Mouse (Mus musculus): ENCODE measurements around the gene Tmem89. TPM values are rescaled to one million over a fixed set of nuclear protein-coding genes. Genes with fewer than 3 reads are reported as not detected.

The Tmem89 gene
- polyA plus RNA-seq (2016; fragmentation: Nextera tagmentation; extraction: Ambion mirVana), result not detected in 2 replicates

- WGBS (ENCODE audit: insufficient replicate concordance), result 65% methylated on average over 6 of the region's 6 CpGs
- H3K36me3 ChIP-seq, result no peaks in the 10 kb centered on the region
- no peak within 1 kb of the TSS for H3K27ac ChIP-seq
- H3K9ac ChIP-seq, result no peak within 1 kb of the TSS
- H3K27me3 ChIP-seq (replicated peaks), result no peaks in the 10 kb centered on the region; the same call in 1 of the 2 replicates
- no peak within 1 kb of the TSS for H3K4me2 ChIP-seq
- no peak for ATAC-seq
- H3K9me3 ChIP-seq (replicated peaks), result no peaks in the 10 kb centered on the region
- H3K4me1 ChIP-seq, result no peaks in the 10 kb centered on the region
- H3K4me3 ChIP-seq, result no peak within 1 kb of the TSS
These were observed at the start of gene Tmem89 for GRCm38 (mm10) chr9:108914491-108914890. Gene Tmem89, plus strand, starts transcription at chr9:108914619.

- 74% methylated on average over 6 of the region's 6 CpGs for WGBS (ENCODE audit: insufficient replicate concordance)
These were observed 2.1 kb upstream of the Tmem89 start for GRCm38 (mm10) chr9:108912308-108912707.

GRCm38 (mm10) chr9:108913161-108913560 lies 1.3 kb upstream of the Tmem89 start:
- Histone ChIP-seq H3K9me3 (replicated peaks) (no peaks in the 10 kb centered on the region), H3K27me3 (replicated peaks) (no peaks in the 10 kb centered on the region; the same call in 1 of the 2 replicates), H3K36me3 (no peaks in the 10 kb centered on the region), H3K4me1 (no peaks in the 10 kb centered on the region), H3K4me3 (no peak overlapping the region), H3K27ac (no peak overlapping the region), H3K9ac (no peak overlapping the region), H3K4me2 (no peak overlapping the region)
- no peak for ATAC-seq
- WGBS (ENCODE audit: insufficient replicate concordance), result 72% methylated on average over 7 of the region's 7 CpGs

More at GRCm38 (mm10) chr9:108912308-108912707, 2.1 kb upstream of the Tmem89 start:
- H3K27me3 ChIP-seq (replicated peaks), result no peaks in the 10 kb centered on the region; the same call in 1 of the 2 replicates
- no peaks in the 10 kb centered on the region for H3K36me3 ChIP-seq
- no peaks in the 10 kb centered on the region for H3K4me1 ChIP-seq
- no peak overlapping the region for H3K4me3 ChIP-seq
- H3K9ac ChIP-seq, result no peak overlapping the region
- H3K9me3 ChIP-seq (replicated peaks), result no peaks in the 10 kb centered on the region
- no peak overlapping the region for H3K27ac ChIP-seq
- ATAC-seq, result 0 out of 2 replicates have a peak, but pooled peaks have one; percentile 10
- H3K4me2 ChIP-seq, result no peak overlapping the region

DNA sequence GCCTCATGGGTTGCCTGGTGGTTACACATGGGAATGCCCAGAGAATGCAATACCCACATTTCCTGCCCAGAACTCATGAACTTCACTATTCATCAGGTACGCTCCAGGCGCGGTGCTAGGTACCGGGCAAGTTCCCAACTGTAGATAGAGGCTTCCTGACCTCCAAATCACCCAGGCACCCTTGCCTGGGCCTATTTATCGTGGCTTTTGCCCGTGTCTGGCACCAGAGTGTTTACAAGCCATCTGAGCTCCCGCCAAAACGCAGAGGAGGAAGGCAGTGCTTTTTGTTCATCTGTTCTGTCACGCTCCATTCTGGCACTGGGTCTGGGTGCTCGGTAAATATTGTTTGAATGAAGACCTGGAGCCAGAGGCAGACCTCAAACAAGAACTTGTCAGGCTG lies 798 bp upstream of the Tmem89 start:
- no peaks in the 10 kb centered on the region for H3K36me3 ChIP-seq
- no peaks in the 10 kb centered on the region for H3K9me3 ChIP-seq (replicated peaks)
- no peak overlapping the region for H3K27ac ChIP-seq
- no peaks in the 10 kb centered on the region; the same call in 1 of the 2 replicates for H3K27me3 ChIP-seq (replicated peaks)
- no peaks in the 10 kb centered on the region for H3K4me1 ChIP-seq
- no peak overlapping the region for H3K4me2 ChIP-seq
- no peak for ATAC-seq
- 66% methylated on average over 10 of the region's 10 CpGs for WGBS (ENCODE audit: insufficient replicate concordance)
- no peak overlapping the region for H3K9ac ChIP-seq
- H3K4me3 ChIP-seq, result no peak overlapping the region

DNA sequence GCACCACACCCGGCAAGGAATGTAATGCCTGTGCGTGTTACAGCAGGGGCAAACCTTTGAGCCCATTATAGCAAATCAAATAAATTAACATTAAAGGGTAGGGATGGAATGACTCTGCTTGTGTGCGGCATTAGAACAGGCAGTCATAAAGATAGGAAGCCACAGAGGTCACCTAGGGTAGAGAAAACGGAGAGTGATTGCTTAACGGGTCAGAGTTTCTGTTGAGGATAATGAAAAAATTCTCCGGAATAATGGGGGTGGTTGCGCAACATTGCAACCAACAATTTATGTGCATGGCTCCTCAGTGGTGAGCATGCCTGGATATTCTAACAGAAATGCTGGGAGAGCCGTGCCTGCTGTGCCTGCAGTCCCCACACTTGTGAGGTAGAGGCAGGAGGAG lies 11.5 kb downstream of the Tmem89 start:
- no peaks in the 10 kb centered on the region for H3K4me1 ChIP-seq
- no peak overlapping the region for H3K9ac ChIP-seq
- no peak overlapping the region for H3K4me3 ChIP-seq
- no peak overlapping the region for H3K27ac ChIP-seq
- no peaks in the 10 kb centered on the region for H3K9me3 ChIP-seq (replicated peaks)
- 61% methylated on average over 8 of the region's 8 CpGs for WGBS (ENCODE audit: insufficient replicate concordance)
- peaks cover 56% of the 10 kb centered on the region for H3K27me3 ChIP-seq (replicated peaks)
- no peak for ATAC-seq
- no peak overlapping the region for H3K4me2 ChIP-seq
- H3K36me3 ChIP-seq, result no peaks in the 10 kb centered on the region

DNA sequence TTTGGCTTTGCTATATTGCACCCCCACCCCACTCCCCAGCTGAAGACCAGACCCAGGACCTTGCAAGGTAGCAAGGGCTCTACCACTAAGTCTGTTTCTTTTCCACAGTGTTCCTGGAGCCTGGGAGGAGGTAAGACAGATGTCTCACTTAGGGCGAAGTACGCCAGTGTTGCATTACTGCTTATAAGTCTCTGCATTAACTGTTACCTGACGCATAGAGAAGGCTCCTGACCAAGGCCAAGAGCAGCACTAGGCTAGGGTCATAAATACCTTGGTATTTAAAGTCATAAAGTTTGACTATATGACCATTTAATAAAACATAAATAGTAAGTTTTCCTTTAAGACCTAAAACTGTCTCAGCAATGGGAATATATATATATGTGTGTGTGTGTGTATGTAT lies 14.0 kb downstream of the Tmem89 start:
- Histone ChIP-seq H3K27me3 (replicated peaks) (peaks cover 38% of the 10 kb centered on the region), H3K9me3 (replicated peaks) (no peaks in the 10 kb centered on the region), H3K27ac (no peak overlapping the region), H3K36me3 (no peaks in the 10 kb centered on the region), H3K9ac (no peak overlapping the region), H3K4me1 (no peaks in the 10 kb centered on the region), H3K4me2 (no peak overlapping the region), H3K4me3 (no peak overlapping the region)
- no peak for ATAC-seq
- WGBS (ENCODE audit: insufficient replicate concordance), result 72% methylated on average over 3 of the region's 3 CpGs

GRCm38 (mm10) chr9:108935991-108936390 lies 21.6 kb downstream of the Tmem89 start:
- WGBS (ENCODE audit: insufficient replicate concordance), result 11% methylated on average over 3 of the region's 3 CpGs
- H3K9ac ChIP-seq, result peak overlapping the region; percentile 27; the same call in 1 of the 2 replicates
- H3K4me2 ChIP-seq, result peak overlapping the region; percentile 39
- H3K27me3 ChIP-seq (replicated peaks), result no peaks in the 10 kb centered on the region
- H3K36me3 ChIP-seq, result peaks cover 30% of the 10 kb centered on the region
- no peak overlapping the region for H3K27ac ChIP-seq
- ATAC-seq, result no peak
- H3K4me1 ChIP-seq, result peaks cover 21% of the 10 kb centered on the region
- peak overlapping the region; percentile 90 for H3K4me3 ChIP-seq
- H3K9me3 ChIP-seq (replicated peaks), result no peaks in the 10 kb centered on the region

- under 1% methylated on average over 58 of the region's 58 CpGs for WGBS (ENCODE audit: insufficient replicate concordance)
These were observed 22.3 kb downstream of the Tmem89 start, which contains the start of gene Uqcrc1 for GRCm38 (mm10) chr9:108936418-108937364. Gene Uqcrc1, plus strand, starts transcription at chr9:108936633.

GRCm38 (mm10) chr9:108945111-108945510 lies 30.7 kb downstream of the Tmem89 start:
- no peak; the same call in 1 of the 2 replicates for ATAC-seq
- WGBS (ENCODE audit: insufficient replicate concordance), result 78% methylated on average over 9 of the region's 9 CpGs
- Histone ChIP-seq H3K36me3 (peaks cover 97% of the 10 kb centered on the region), H3K4me1 (peaks cover 29% of the 10 kb centered on the region), H3K27me3 (replicated peaks) (no peaks in the 10 kb centered on the region), H3K9ac (no peak overlapping the region), H3K9me3 (replicated peaks) (no peaks in the 10 kb centered on the region), H3K27ac (no peak overlapping the region), H3K4me3 (no peak overlapping the region), H3K4me2 (no peak overlapping the region)

More at GRCm38 (mm10) chr9:108936418-108937364, 22.3 kb downstream of the Tmem89 start, which contains the start of gene Uqcrc1:
- no peaks in the 10 kb centered on the region for H3K27me3 ChIP-seq (replicated peaks)
- peak within 1 kb of the TSS; percentile 90 for H3K4me3 ChIP-seq
- H3K4me1 ChIP-seq, result peaks cover 28% of the 10 kb centered on the region
- peak within 1 kb of the TSS; percentile 74 for H3K4me2 ChIP-seq
- H3K9me3 ChIP-seq (replicated peaks), result no peaks in the 10 kb centered on the region
- peak within 1 kb of the TSS; percentile 73 for H3K27ac ChIP-seq
- ATAC-seq, result peak; percentile 86
- H3K36me3 ChIP-seq, result peaks cover 37% of the 10 kb centered on the region
- H3K9ac ChIP-seq, result peak within 1 kb of the TSS; percentile 88

DNA sequence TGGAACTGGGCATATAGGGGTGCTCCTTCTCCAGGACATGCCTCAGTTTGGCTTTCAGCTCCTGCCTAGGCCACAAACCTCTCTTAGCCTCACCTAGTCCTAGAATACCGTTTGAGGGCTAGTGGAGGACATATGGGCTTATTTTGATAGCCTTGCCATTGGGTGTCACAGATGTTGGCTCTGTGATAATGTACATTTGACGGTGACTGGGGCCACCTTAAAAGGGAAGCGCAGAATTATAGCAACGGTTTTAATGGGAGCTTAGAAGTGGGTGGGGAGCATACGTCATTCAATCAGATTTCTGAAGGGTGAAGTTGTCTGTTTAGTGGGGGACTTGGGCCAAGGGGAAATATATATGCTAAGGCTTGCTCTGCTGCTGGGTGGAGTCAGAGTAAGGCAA lies 31.2 kb downstream of the Tmem89 start:
- Histone ChIP-seq H3K4me3 (no peak overlapping the region), H3K9me3 (replicated peaks) (no peaks in the 10 kb centered on the region), H3K36me3 (peaks cover 97% of the 10 kb centered on the region), H3K27ac (no peak overlapping the region), H3K27me3 (replicated peaks) (no peaks in the 10 kb centered on the region), H3K9ac (no peak overlapping the region), H3K4me1 (peaks cover 29% of the 10 kb centered on the region), H3K4me2 (no peak overlapping the region)
- WGBS (ENCODE audit: insufficient replicate concordance), result 55% methylated on average over 5 of the region's 5 CpGs
- peak; percentile 19; the same call in 1 of the 2 replicates for ATAC-seq

DNA sequence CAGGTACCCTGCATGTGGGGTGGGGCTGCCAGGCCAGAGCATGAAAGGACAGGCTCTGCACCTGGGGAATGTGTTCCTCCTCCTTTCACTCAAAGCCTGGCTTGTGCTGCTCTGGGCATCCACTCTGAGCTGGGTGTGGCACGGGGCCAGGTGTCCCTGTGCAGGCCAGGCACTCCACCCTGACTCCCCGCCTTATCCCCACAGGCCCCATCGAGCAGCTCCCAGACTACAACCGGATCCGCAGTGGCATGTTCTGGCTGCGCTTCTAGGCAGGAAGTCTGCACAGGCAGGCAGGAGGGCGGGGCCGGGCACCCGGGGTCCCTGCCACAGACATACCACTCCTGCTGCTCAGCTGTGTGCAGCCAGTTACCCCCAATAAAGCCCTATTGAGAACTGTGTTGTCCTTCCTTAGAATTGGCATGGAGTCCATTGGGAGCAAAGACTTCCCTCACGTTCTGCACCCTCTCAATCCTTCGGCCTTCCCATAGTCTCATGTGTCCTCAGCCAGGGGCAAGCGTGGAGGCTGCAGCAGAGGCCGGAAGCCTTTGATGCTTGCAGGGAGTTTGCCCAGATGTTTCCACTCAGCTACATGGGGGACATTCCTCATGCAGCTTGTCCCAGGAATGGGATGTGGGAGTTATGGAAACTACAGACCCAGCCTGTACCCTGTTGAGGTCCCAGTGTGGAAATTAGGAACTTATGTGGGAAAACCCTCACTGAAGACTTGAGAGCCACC lies 35.0 kb downstream of the Tmem89 start:
- WGBS (ENCODE audit: insufficient replicate concordance), result 84% methylated on average over 13 of the region's 13 CpGs
- Histone ChIP-seq H3K36me3 (peaks cover 66% of the 10 kb centered on the region), H3K9me3 (replicated peaks) (no peaks in the 10 kb centered on the region), H3K27me3 (replicated peaks) (peaks cover 25% of the 10 kb centered on the region), H3K4me2 (no peak overlapping the region), H3K4me3 (no peak overlapping the region), H3K27ac (no peak overlapping the region), H3K4me1 (peaks cover 12% of the 10 kb centered on the region; the same call in 1 of the 2 replicates), H3K9ac (no peak overlapping the region)
- ATAC-seq, result no peak
